Mouse (Mus musculus): ENCODE measurements around the gene Atad3a.

- TF ChIP-seq MYOG (IDR thresholded peaks at IDR 0.05; ENCODE audit: control insufficient read depth, extremely low read depth, insufficient read length) (no peak), CTCF (IDR thresholded peaks at IDR 0.05; ENCODE audit: control insufficient read depth, insufficient read depth, insufficient read length) (no peak), CEBPB (IDR thresholded peaks at IDR 0.05; ENCODE audit: low read depth) (no peak)
These were observed 25.1 kb downstream of the Atad3a start for GRCm38 (mm10) chr4:155735788-155736187.

Data from C2C12 (cell line).